ENCODE assay signal across 8 mouse cellular contexts in the genomic region with DNA sequence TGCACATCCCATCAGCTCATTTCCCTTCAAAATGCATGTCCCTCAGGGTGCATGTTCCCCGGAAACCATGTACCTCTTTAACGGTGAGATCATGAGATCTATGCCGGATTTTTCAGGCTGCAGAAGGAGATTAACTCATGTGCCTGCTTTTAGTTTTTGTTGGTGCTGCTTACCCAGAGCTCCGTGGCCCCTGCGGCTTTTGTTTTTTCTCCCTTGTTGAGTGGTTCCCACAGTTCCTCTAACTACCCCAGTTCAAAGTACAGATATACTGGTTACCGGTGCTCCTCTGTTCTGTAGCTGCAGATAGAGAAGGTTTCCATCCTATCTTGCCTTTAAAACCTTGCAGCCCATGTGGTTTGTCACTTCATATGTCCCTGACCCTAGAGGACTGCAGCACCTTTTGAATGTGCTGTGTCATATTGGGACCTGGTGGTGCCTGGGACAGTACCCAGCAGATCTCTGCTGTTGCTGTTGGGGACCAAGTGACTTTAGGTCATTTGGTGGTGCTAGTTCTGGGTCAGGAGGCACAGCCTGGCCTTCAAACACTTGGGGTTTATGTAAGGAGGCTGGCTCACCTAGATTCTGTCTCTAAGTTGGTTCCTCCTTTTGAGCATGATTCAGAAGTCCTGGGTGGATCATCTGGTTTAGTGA. TPM values are rescaled to one million over a fixed set of nuclear protein-coding genes. Genes with fewer than 3 reads are reported as not detected.
DNase-seq lines count a peak whose midpoint lies in the region; ATAC-seq and TF ChIP-seq lines count a peak whose summit lies in the region.

No protein-coding gene starts in this region.

- no peak for TF ChIP-seq CTCF in lung, postnatal 0 days (IDR thresholded peaks at IDR 0.05)

- peak overlapping the region; percentile 46 for H3K4me2 ChIP-seq in lung, postnatal 0 days (replicated peaks; ENCODE audit: low read depth, low read length)
- peak overlapping the region; percentile 65 for H3K4me2 ChIP-seq in hindbrain, embryonic 14.5 days (replicated peaks)
- peak overlapping the region; percentile 69 for H3K4me2 ChIP-seq in midbrain, embryonic 12.5 days (replicated peaks)

- 49% methylated on average over 6 of the region's 6 CpGs for WGBS in lung, postnatal 0 days
- 45% methylated on average over 6 of the region's 6 CpGs for WGBS in hindbrain, embryonic 14.5 days
- WGBS in midbrain, embryonic 12.5 days = 30% methylated on average over 6 of the region's 6 CpGs

- TF ChIP-seq EP300 in lung, postnatal 0 days (IDR thresholded peaks at IDR 0.05) = no peak

- no peak overlapping the region for H3K27ac ChIP-seq in lung, postnatal 0 days (ENCODE audit: low read length)
- no peak overlapping the region for H3K27ac ChIP-seq in hindbrain, embryonic 14.5 days
- no peak overlapping the region for H3K27ac ChIP-seq in midbrain, embryonic 12.5 days (replicated peaks)

- no peaks in the 10 kb centered on the region for H3K27me3 ChIP-seq in lung, postnatal 0 days (replicated peaks; ENCODE audit: insufficient read depth, low read length)
- no peaks in the 10 kb centered on the region for H3K27me3 ChIP-seq in hindbrain, embryonic 14.5 days (ENCODE audit: control insufficient read depth, insufficient read depth, low read length)
- H3K27me3 ChIP-seq in midbrain, embryonic 12.5 days = peaks cover 8% of the 10 kb centered on the region

- no peak for ATAC-seq in lung, postnatal 0 days
- no peak for ATAC-seq in hindbrain, embryonic 14.5 days (ENCODE audit: low FRiP score)
- no peak for ATAC-seq in midbrain, embryonic 12.5 days (ENCODE audit: low FRiP score, low read depth)

- no peak overlapping the region for H3K9ac ChIP-seq in lung, postnatal 0 days (replicated peaks; ENCODE audit: low read depth)
- no peak overlapping the region for H3K9ac ChIP-seq in hindbrain, embryonic 14.5 days
- H3K9ac ChIP-seq in midbrain, embryonic 12.5 days (replicated peaks) = no peak overlapping the region

- peaks cover 5% of the 10 kb centered on the region; the same call in 1 of the 2 replicates for H3K36me3 ChIP-seq in lung, postnatal 0 days (ENCODE audit: insufficient read depth, low read length)
- H3K36me3 ChIP-seq in hindbrain, embryonic 14.5 days (replicated peaks; ENCODE audit: control insufficient read depth, insufficient read depth) = peaks cover 34% of the 10 kb centered on the region
- H3K36me3 ChIP-seq in midbrain, embryonic 12.5 days = peaks cover 13% of the 10 kb centered on the region

- peak overlapping the region; percentile 14; the same call in 1 of the 2 replicates for H3K4me3 ChIP-seq in lung, postnatal 0 days (ENCODE audit: low read depth, low read length)
- H3K4me3 ChIP-seq in hindbrain, embryonic 14.5 days (replicated peaks; ENCODE audit: low read length) = peak overlapping the region; percentile 37; the same call in 1 of the 2 replicates
- no peak overlapping the region for H3K4me3 ChIP-seq in midbrain, embryonic 12.5 days

- DNase-seq in lung, postnatal 0 days (ENCODE audit: low spot score) = no peak
- no peak for DNase-seq in lung, postnatal 14 days
- DNase-seq in c-Kit-positive CD71-positive TER-119-negative erythroid progenitor cells, embryonic 14.5 days (ENCODE audit: low read depth) = peak; percentile 62
- DNase-seq in hindbrain, embryonic 14.5 days (ENCODE audit: low spot score) = no peak
- DNase-seq in left cerebral cortex, adult 18-20 months (ENCODE audit: low spot score in 2 of 2) = no peak
- no peak for DNase-seq in gastrocnemius, adult 18-20 months (ENCODE audit: low spot score)
- no peak for DNase-seq in layer of hippocampus, postnatal 10 days (ENCODE audit: low spot score in 2 of 2)

- H3K9me3 ChIP-seq in lung, postnatal 0 days (ENCODE audit: low read length) = no peaks in the 10 kb centered on the region
- no peaks in the 10 kb centered on the region for H3K9me3 ChIP-seq in hindbrain, embryonic 14.5 days (ENCODE audit: control insufficient read depth, low read length)
- H3K9me3 ChIP-seq in midbrain, embryonic 12.5 days = no peaks in the 10 kb centered on the region

- 0 out of 2 replicates have a peak, but pooled peaks cover 3% of the 10 kb centered on the region for H3K4me1 ChIP-seq in lung, postnatal 0 days (ENCODE audit: insufficient read depth, low read depth, low read length)
- H3K4me1 ChIP-seq in hindbrain, embryonic 14.5 days (replicated peaks; ENCODE audit: control insufficient read depth, insufficient read depth, low read length) = 0 out of 2 replicates have a peak, but pooled peaks cover 7% of the 10 kb centered on the region
- H3K4me1 ChIP-seq in midbrain, embryonic 12.5 days = peaks cover 11% of the 10 kb centered on the region; the same call in 1 of the 2 replicates

RNA-seq across cellular contexts. Expression of a gene that starts 16.8 kb away (rescaled TPM):
- 68.3 and 74.5 TPM in 2 replicates for polyA plus RNA-seq in lung, postnatal 0 days (2015; fragmentation: Nextera tagmentation; extraction: Ambion mirVana)
- polyA plus RNA-seq in hindbrain, embryonic 14.5 days (2014; fragmentation: Nextera tagmentation; extraction: Ambion mirVana) = 90.5 and 91.1 TPM in 2 replicates
- polyA plus RNA-seq in midbrain, embryonic 12.5 days (2016; fragmentation: Nextera tagmentation; extraction: Ambion mirVana) = 66.8 and 68.4 TPM in 2 replicates
- total RNA-seq in left cerebral cortex, adult 18-20 months (2021) = 10 to 100 TPM; 74.7 to 77.3 TPM
- total RNA-seq in gastrocnemius, adult 18-20 months (2021) = 10 to 100 TPM; 14.1 to 15.6 TPM
- 10 to 100 TPM; 59.1 to 62.9 TPM for total RNA-seq in layer of hippocampus, postnatal 10 days (2021)

RNA-seq across cellular contexts. Expression of a gene that starts 16.9 kb away (rescaled TPM):
- polyA plus RNA-seq in lung, postnatal 0 days (2015; fragmentation: Nextera tagmentation; extraction: Ambion mirVana) = 33.0 and 37.2 TPM in 2 replicates
- 52.1 and 53.4 TPM in 2 replicates for polyA plus RNA-seq in hindbrain, embryonic 14.5 days (2014; fragmentation: Nextera tagmentation; extraction: Ambion mirVana)
- 67.2 and 67.7 TPM in 2 replicates for polyA plus RNA-seq in midbrain, embryonic 12.5 days (2016; fragmentation: Nextera tagmentation; extraction: Ambion mirVana)
- 10 to 100 TPM; 21.0 to 24.3 TPM for total RNA-seq in left cerebral cortex, adult 18-20 months (2021)
- total RNA-seq in gastrocnemius, adult 18-20 months (2021) = 10 to 100 TPM; 16.7 to 18.3 TPM
- 10 to 100 TPM; 31.0 to 35.6 TPM for total RNA-seq in layer of hippocampus, postnatal 10 days (2021)

RNA-seq across cellular contexts. Expression of a gene that starts 33.1 kb away (rescaled TPM):
- 2.6 and 2.8 TPM in 2 replicates for polyA plus RNA-seq in lung, postnatal 0 days (2015; fragmentation: Nextera tagmentation; extraction: Ambion mirVana)
- 10.8 and 15.9 TPM in 2 replicates for polyA plus RNA-seq in hindbrain, embryonic 14.5 days (2014; fragmentation: Nextera tagmentation; extraction: Ambion mirVana)
- polyA plus RNA-seq in midbrain, embryonic 12.5 days (2016; fragmentation: Nextera tagmentation; extraction: Ambion mirVana) = 4.2 and 4.6 TPM in 2 replicates
- total RNA-seq in left cerebral cortex, adult 18-20 months (2021) = 10 to 100 TPM; 17.5 to 18.7 TPM
- under 1 TPM; 0.14 to 0.21 TPM for total RNA-seq in gastrocnemius, adult 18-20 months (2021)
- 10 to 100 TPM; 13.7 to 14.6 TPM for total RNA-seq in layer of hippocampus, postnatal 10 days (2021)

RNA-seq across cellular contexts. Expression of a gene that starts 34.9 kb away (rescaled TPM):
- 7.0 and 7.8 TPM in 2 replicates for polyA plus RNA-seq in lung, postnatal 0 days (2015; fragmentation: Nextera tagmentation; extraction: Ambion mirVana)
- 9.4 and 9.9 TPM in 2 replicates for polyA plus RNA-seq in hindbrain, embryonic 14.5 days (2014; fragmentation: Nextera tagmentation; extraction: Ambion mirVana)
- polyA plus RNA-seq in midbrain, embryonic 12.5 days (2016; fragmentation: Nextera tagmentation; extraction: Ambion mirVana) = 10.0 and 10.9 TPM in 2 replicates
- total RNA-seq in left cerebral cortex, adult 18-20 months (2021) = 10 to 100 TPM; 34.2 to 41.3 TPM
- 1 to 10 TPM; 5.3 to 5.8 TPM for total RNA-seq in gastrocnemius, adult 18-20 months (2021)
- total RNA-seq in layer of hippocampus, postnatal 10 days (2021) = 10 to 100 TPM; 32.0 to 33.7 TPM

RNA-seq across cellular contexts. Expression of a gene that starts 38.7 kb away (rescaled TPM):
- polyA plus RNA-seq in lung, postnatal 0 days (2015; fragmentation: Nextera tagmentation; extraction: Ambion mirVana) = 18.5 and 19.5 TPM in 2 replicates
- polyA plus RNA-seq in hindbrain, embryonic 14.5 days (2014; fragmentation: Nextera tagmentation; extraction: Ambion mirVana) = 30.3 and 31.5 TPM in 2 replicates
- polyA plus RNA-seq in midbrain, embryonic 12.5 days (2016; fragmentation: Nextera tagmentation; extraction: Ambion mirVana) = 33.4 and 33.6 TPM in 2 replicates
- 10 to 100 TPM; 17.8 to 20.5 TPM for total RNA-seq in left cerebral cortex, adult 18-20 months (2021)
- total RNA-seq in gastrocnemius, adult 18-20 months (2021) = 10 to 100 TPM; 12.7 to 14.5 TPM
- total RNA-seq in layer of hippocampus, postnatal 10 days (2021) = 10 to 100 TPM; 18.2 to 19.0 TPM

Comparison
In these comparisons a context has a peak if more than half of its experiments do, and no peak if none do; other contexts are left out.
1. RNA of a gene that starts 33.1 kb away (total RNA-seq): 17.5 to 18.7 TPM in left cerebral cortex, adult 18-20 months and 13.7 to 14.6 TPM in layer of hippocampus, postnatal 10 days; 0.14 to 0.21 TPM in gastrocnemius, adult 18-20 months; every median in the first group is over 10 times any median in the second.
2. Peak in every context shown above with its lines, with median percentiles within 50 percentile points of each other: H3K4me2 ChIP-seq.